Comparison of ENCODE assay signal across 9 mouse cellular contexts in genomic region chr2:3228475-3228874, GRCm38 (mm10). TPM values are rescaled to one million over a fixed set of nuclear protein-coding genes. Genes with fewer than 3 reads are reported as not detected.
DNase-seq lines count a peak whose midpoint lies in the region; ATAC-seq and TF ChIP-seq lines count a peak whose summit lies in the region.
"Had no signal": no experiment of that assay in that cellular context is flagged by ENCODE, and none has a peak within 500 bp of the region (broad histone marks: within the 10 kb centered on the region; RNA-seq: fewer than 3 reads in every experiment).

No protein-coding gene starts in this region.

- intact Hi-C loops in left cerebral cortex, postnatal 36 days (cut with DNase I): no loop called here

- ATAC-seq in midbrain, embryonic 11.5 days (ENCODE audit: low FRiP score): peak; percentile 61
- peak; percentile 71 for ATAC-seq in hindbrain, postnatal 0 days
- peak; percentile 60; the same call in 1 of the 2 replicates for ATAC-seq in midbrain, embryonic 12.5 days (ENCODE audit: low FRiP score, low read depth)

- peaks cover 11% of the 10 kb centered on the region; the same call in 1 of the 2 replicates for H3K36me3 ChIP-seq in midbrain, embryonic 11.5 days (ENCODE audit: control insufficient read depth, insufficient read depth, low read length)
- peaks cover 27% of the 10 kb centered on the region for H3K36me3 ChIP-seq in midbrain, embryonic 10.5 days
- peaks cover 23% of the 10 kb centered on the region for H3K36me3 ChIP-seq in hindbrain, postnatal 0 days (ENCODE audit: insufficient read depth, low read length)
- peaks cover 28% of the 10 kb centered on the region for H3K36me3 ChIP-seq in midbrain, embryonic 12.5 days
- H3K36me3 ChIP-seq: G1E had no signal

- no peaks in the 10 kb centered on the region for H3K27me3 ChIP-seq in midbrain, embryonic 11.5 days (ENCODE audit: control insufficient read depth, insufficient read depth, low read length)
- H3K27me3 ChIP-seq in midbrain, embryonic 10.5 days (ENCODE audit: low read depth, poor library complexity, severe bottlenecking): no peaks in the 10 kb centered on the region
- no peaks in the 10 kb centered on the region for H3K27me3 ChIP-seq in hindbrain, postnatal 0 days (ENCODE audit: insufficient read depth, low read length)
- no peaks in the 10 kb centered on the region for H3K27me3 ChIP-seq in midbrain, embryonic 12.5 days

- TF ChIP-seq CTCF in hindbrain, postnatal 0 days (IDR thresholded peaks at IDR 0.05; ENCODE audit: low read depth): peak; percentile 58

- H3K9me3 ChIP-seq in midbrain, embryonic 11.5 days (ENCODE audit: control insufficient read depth, low read length): no peaks in the 10 kb centered on the region
- no peaks in the 10 kb centered on the region for H3K9me3 ChIP-seq in midbrain, embryonic 10.5 days (replicated peaks)
- H3K9me3 ChIP-seq in hindbrain, postnatal 0 days (ENCODE audit: low read length): no peaks in the 10 kb centered on the region
- H3K9me3 ChIP-seq in midbrain, embryonic 12.5 days: no peaks in the 10 kb centered on the region
- H3K9me3 ChIP-seq: G1E had no signal

- no peak overlapping the region for H3K4me3 ChIP-seq in midbrain, embryonic 11.5 days (ENCODE audit: low read depth, low read length)
- H3K4me3 ChIP-seq in midbrain, embryonic 10.5 days: no peak overlapping the region
- no peak overlapping the region for H3K4me3 ChIP-seq in hindbrain, postnatal 0 days (ENCODE audit: low read length)
- H3K4me3 ChIP-seq in midbrain, embryonic 12.5 days: no peak overlapping the region

- no peak overlapping the region for H3K27ac ChIP-seq in midbrain, embryonic 11.5 days (ENCODE audit: low read depth, low read length)
- H3K27ac ChIP-seq in midbrain, embryonic 10.5 days (replicated peaks): no peak overlapping the region
- no peak overlapping the region for H3K27ac ChIP-seq in hindbrain, postnatal 0 days
- H3K27ac ChIP-seq in midbrain, embryonic 12.5 days (replicated peaks): no peak overlapping the region

- no peaks in the 10 kb centered on the region for H3K4me1 ChIP-seq in midbrain, embryonic 11.5 days (ENCODE audit: control insufficient read depth, insufficient read depth, low read length)
- no peaks in the 10 kb centered on the region for H3K4me1 ChIP-seq in midbrain, embryonic 10.5 days
- H3K4me1 ChIP-seq in hindbrain, postnatal 0 days (ENCODE audit: insufficient read depth, low read length): no peaks in the 10 kb centered on the region
- H3K4me1 ChIP-seq in midbrain, embryonic 12.5 days: no peaks in the 10 kb centered on the region

- no peak overlapping the region for H3K9ac ChIP-seq in midbrain, embryonic 11.5 days (ENCODE audit: low read length)
- no peak overlapping the region for H3K9ac ChIP-seq in hindbrain, postnatal 0 days (replicated peaks; ENCODE audit: low read length)
- H3K9ac ChIP-seq in midbrain, embryonic 12.5 days (replicated peaks): no peak overlapping the region

- WGBS in midbrain, embryonic 11.5 days: 82% methylated on average over 4 of the region's 4 CpGs
- WGBS in midbrain, embryonic 10.5 days: 78% methylated on average over 4 of the region's 4 CpGs
- 74% methylated on average over 4 of the region's 4 CpGs for WGBS in hindbrain, postnatal 0 days
- 78% methylated on average over 4 of the region's 4 CpGs for WGBS in midbrain, embryonic 12.5 days

- no peak overlapping the region for H3K4me2 ChIP-seq in midbrain, embryonic 11.5 days
- H3K4me2 ChIP-seq in hindbrain, postnatal 0 days (ENCODE audit: low read depth, low read length): no peak overlapping the region
- no peak overlapping the region for H3K4me2 ChIP-seq in midbrain, embryonic 12.5 days (replicated peaks)

- DNase-seq in cerebellum, adult 18-20 months: peak; percentile 12 to 14
- DNase-seq in cerebellum, adult 11 months: no peak
- DNase-seq in midbrain, embryonic 11.5 days (ENCODE audit: low spot score, missing footprints): peak; percentile 87
- DNase-seq in midbrain, embryonic 10.5 days (ENCODE audit: low spot score): no peak
- DNase-seq in hindbrain, postnatal 0 days (ENCODE audit: low spot score): peak; percentile 32
- DNase-seq in left cerebral cortex, postnatal 36 days (ENCODE audit: low spot score in 2 of 2): no peak
- DNase-seq in thymus, postnatal 25 days: no peak

RNA-seq across cellular contexts. Expression of gene Nmt2, which starts 55.5 kb away (rescaled TPM):
- polyA plus RNA-seq in midbrain, embryonic 11.5 days (2014; fragmentation: Nextera tagmentation; extraction: Ambion mirVana): 69.3 and 69.8 TPM in 2 replicates
- polyA plus RNA-seq in midbrain, embryonic 10.5 days (2016; fragmentation: Nextera tagmentation; extraction: Ambion mirVana): 67.1 and 68.4 TPM in 2 replicates
- total RNA-seq in hindbrain, postnatal 0 days (2014; rRNA removed): 55.2 and 69.3 TPM in 2 replicates
- polyA plus RNA-seq in hindbrain, postnatal 0 days (2015; fragmentation: Nextera tagmentation; extraction: Ambion mirVana): 104 and 106 TPM in 2 replicates
- 67.1 and 69.2 TPM in 2 replicates for polyA plus RNA-seq in midbrain, embryonic 12.5 days (2016; fragmentation: Nextera tagmentation; extraction: Ambion mirVana)
- 10 to 100 TPM; 83.6 to 97.7 TPM for total RNA-seq in left cerebral cortex, postnatal 36 days (2021)

Comparison
In these comparisons a context has a peak if more than half of its experiments do, and no peak if none do; other contexts are left out.
1. DNase-seq: peak in cerebellum, adult 18-20 months (2 of 2), midbrain, embryonic 11.5 days (single experiment) and hindbrain, postnatal 0 days (single experiment); none in cerebellum, adult 11 months (single experiment), midbrain, embryonic 10.5 days (single experiment), left cerebral cortex, postnatal 36 days (0 of 2) and thymus, postnatal 25 days (single experiment).
2. Peak in every context shown above with its lines, with median percentiles within 50 percentile points of each other: ATAC-seq.